Mouse (Mus musculus) lung, postnatal 0 days (tissue): ENCODE data around the gene Pxmp4. TPM values are rescaled to one million over a fixed set of nuclear protein-coding genes. Genes with fewer than 3 reads are reported as not detected.
A peak's percentile ranks its signal among the peaks of the same experiment; 100 is the strongest.

Experiments
- ATAC-seq: fragments of 200-750 bp; cut with Nextera tagmentation; 2 replicates; pipeline ENCODE4 v1.8.0; 2017; ENCODE audit warnings: moderate library complexity
- DNase-seq: peaks from one replicate; pipeline ENCODE4 v3.0.0-alpha.2; 2016; ENCODE audit warnings: low spot score
- H3K27ac ChIP-seq: fragments of 300-500 bp; sonication (generic); 2 replicates; pipeline ENCODE4 v1.5.1; 2014; ENCODE audit warnings: antibody characterized with exemption, mild to moderate bottlenecking, low read length, mixed read lengths
- H3K27me3 ChIP-seq: fragments of 300-500 bp; sonication (generic); replicated peaks from 2 replicates; pipeline ENCODE4 v1.6.1; 2014; ENCODE audit warnings: low read length, mixed read lengths; ENCODE audit not compliant: insufficient read depth
- H3K36me3 ChIP-seq: fragments of 300-500 bp; sonication (generic); 2 replicates; pipeline ENCODE4 v1.6.1; 2014; ENCODE audit warnings: low read length, mixed read lengths; ENCODE audit not compliant: insufficient read depth
- H3K4me1 ChIP-seq: fragments of 300-500 bp; sonication (generic); 2 replicates; pipeline ENCODE4 v1.6.1; 2014; ENCODE audit warnings: antibody characterized with exemption, low read depth, low read length, mixed read lengths; ENCODE audit not compliant: insufficient read depth
- H3K4me2 ChIP-seq: fragments of 300-500 bp; sonication (generic); replicated peaks from 2 replicates; pipeline ENCODE4 v1.6.1; 2014; ENCODE audit warnings: low read depth, mild to moderate bottlenecking, low read length, moderate library complexity, mixed read lengths
- H3K4me3 ChIP-seq: fragments of 300-500 bp; sonication (generic); 2 replicates; pipeline ENCODE4 v1.5.1; 2014; ENCODE audit warnings: low read depth, low read length
- H3K9ac ChIP-seq: fragments of 300-500 bp; sonication (generic); replicated peaks from 2 replicates; pipeline ENCODE4 v1.6.1; 2014; ENCODE audit warnings: low read depth, mild to moderate bottlenecking
- H3K9me3 ChIP-seq: fragments of 300-500 bp; sonication (generic); 2 replicates; pipeline ENCODE4 v1.6.1; 2016; ENCODE audit warnings: low read length, mixed read lengths
- CTCF ChIP-seq: IDR thresholded peaks from 2 replicates; pipeline ENCODE4 v1.5.1; 2016; ENCODE audit warnings: antibody characterized with exemption, mild to moderate bottlenecking
- EP300 ChIP-seq: IDR thresholded peaks from 2 replicates; pipeline ENCODE4 v1.6.1; 2016; ENCODE audit warnings: antibody characterized with exemption, mild to moderate bottlenecking, control low read depth
- WGBS: fragments of 180-500 bp; shearing (Covaris S2); extraction: QIAGEN DNeasy Blood & Tissue Kit; methylation state at CpG from one replicate; pipeline ENCODE4 v1.1.7; 2014; 5-methylcytosine and 5-hydroxymethylcytosine counted together
- polyA plus RNA-seq: library from polyadenylated mRNA; unstranded; fragments of >200 nt; fragmentation: Nextera tagmentation; extraction: Ambion mirVana; gene quantifications from 2 replicates; pipeline ENCODE4 v1.2.1, GENCODE M21; 2015

Pxmp4 gene
- polyA plus RNA-seq, 1 experiment from 2014 or later: 29.0 TPM

DNA sequence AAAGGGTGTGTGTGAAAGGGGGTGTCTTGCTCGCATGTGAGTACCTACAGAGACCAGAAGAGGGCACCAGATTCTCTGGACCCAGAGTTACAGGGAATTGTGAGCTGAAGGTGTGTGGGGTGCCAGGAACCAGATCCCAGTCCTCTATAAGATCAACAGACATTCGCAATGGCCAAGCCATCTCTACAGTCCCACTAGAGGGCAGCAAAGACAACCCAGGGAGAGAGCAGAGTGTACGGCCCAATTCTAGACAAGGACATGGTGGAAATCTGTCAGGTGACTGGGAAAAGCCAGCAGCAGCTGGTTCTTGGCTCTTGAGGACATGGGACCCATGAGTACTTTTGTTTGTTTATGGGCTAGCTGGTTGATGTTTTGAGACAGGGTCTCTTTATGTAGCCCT is 10.5 kb downstream of the Pxmp4 start:
- H3K4me2 ChIP-seq: no peak overlapping the region
- DNase-seq (peak; percentile 58), ATAC-seq (peak; percentile 55)
- TF ChIP-seq CTCF (peak; percentile 78), EP300 (no peak)
- no peak overlapping the region for H3K9ac ChIP-seq
- H3K27ac ChIP-seq: no peak overlapping the region
- H3K4me3 ChIP-seq: no peak overlapping the region
- H3K27me3 ChIP-seq: no peaks in the 10 kb centered on the region
- H3K4me1 ChIP-seq: no peaks in the 10 kb centered on the region
- no peaks in the 10 kb centered on the region for H3K9me3 ChIP-seq
- peaks cover 4% of the 10 kb centered on the region; the same call in 1 of the 2 replicates for H3K36me3 ChIP-seq
- 62% methylated on average over 3 of the region's 3 CpGs for WGBS

DNA sequence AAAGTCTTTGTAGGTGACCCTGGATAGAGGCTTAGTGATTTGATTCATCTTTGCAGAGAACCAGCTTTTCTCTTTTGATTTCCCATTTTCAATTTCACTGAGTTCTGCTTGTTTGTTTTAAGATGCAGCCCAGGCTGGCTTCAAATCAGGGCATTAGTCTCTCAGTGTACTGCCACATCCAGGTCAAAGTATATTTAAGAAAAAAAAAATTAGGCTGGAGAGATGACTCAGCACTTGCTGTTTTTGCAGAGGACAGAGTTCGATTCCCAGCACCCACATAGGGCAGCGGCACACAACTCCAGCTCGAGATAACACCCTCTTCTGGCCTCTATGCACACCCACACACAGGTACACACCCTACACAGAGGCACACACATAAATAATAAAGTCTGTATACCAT is 12.3 kb downstream of the Pxmp4 start:
- 82% methylated on average over 3 of the region's 3 CpGs for WGBS
- ATAC-seq: no peak

DNA sequence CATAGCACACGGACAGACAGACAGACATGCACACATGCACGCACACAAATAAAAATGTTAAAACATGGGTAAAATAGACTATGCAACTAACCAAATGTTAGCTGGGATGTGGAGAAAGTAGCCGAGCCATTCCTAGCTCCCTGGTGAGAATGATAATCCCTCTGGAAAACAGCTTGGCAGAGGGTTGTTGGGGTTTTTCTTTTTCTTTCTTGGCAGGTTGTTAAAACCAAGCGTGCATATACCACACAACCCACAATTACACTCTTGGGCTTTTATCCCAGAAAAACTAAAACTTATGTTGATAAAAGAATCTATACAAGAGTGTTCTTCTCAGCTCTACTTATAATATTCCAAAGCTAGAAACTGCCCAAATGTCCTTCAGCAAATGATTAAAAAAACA is 14.5 kb downstream of the Pxmp4 start:
- no peaks in the 10 kb centered on the region for H3K4me1 ChIP-seq
- 82% methylated on average over 4 of the region's 4 CpGs for WGBS
- H3K9ac ChIP-seq: no peak overlapping the region
- H3K27me3 ChIP-seq: no peaks in the 10 kb centered on the region
- DNase-seq (no peak), ATAC-seq (no peak)
- no peak overlapping the region for H3K4me3 ChIP-seq
- H3K9me3 ChIP-seq: no peaks in the 10 kb centered on the region
- TF ChIP-seq CTCF: no peak
- no peak for TF ChIP-seq EP300
- H3K4me2 ChIP-seq: no peak overlapping the region
- peaks cover 12% of the 10 kb centered on the region; the same call in 1 of the 2 replicates for H3K36me3 ChIP-seq
- no peak overlapping the region for H3K27ac ChIP-seq

More for the DNA sequence above, 12.3 kb downstream of the Pxmp4 start:
- peaks cover 13% of the 10 kb centered on the region; the same call in 1 of the 2 replicates for H3K36me3 ChIP-seq
- H3K4me1 ChIP-seq: no peaks in the 10 kb centered on the region
- H3K27me3 ChIP-seq: no peaks in the 10 kb centered on the region
- H3K4me2 ChIP-seq: no peak overlapping the region
- no peak for DNase-seq
- H3K9me3 ChIP-seq: no peaks in the 10 kb centered on the region
- no peak overlapping the region for H3K4me3 ChIP-seq
- TF ChIP-seq EP300: no peak
- TF ChIP-seq CTCF: no peak
- no peak overlapping the region for H3K27ac ChIP-seq
- no peak overlapping the region for H3K9ac ChIP-seq

DNA sequence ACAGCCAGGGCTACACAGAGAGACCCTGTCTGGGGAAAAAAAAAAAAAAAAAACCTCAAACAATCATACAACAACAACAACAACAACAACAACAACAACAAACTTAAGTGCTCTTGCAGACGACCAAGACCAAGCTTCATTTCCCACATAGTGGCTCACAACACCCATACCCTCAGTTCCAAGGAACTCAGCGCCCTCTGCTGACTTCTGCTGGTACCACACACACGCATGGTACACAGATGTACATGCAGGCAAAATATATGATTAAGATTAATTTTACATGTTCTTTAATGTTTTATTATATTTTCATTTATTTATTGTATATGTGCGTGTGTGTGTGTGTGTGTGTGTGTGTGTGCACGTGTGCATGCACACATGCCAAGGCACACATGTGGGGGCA is 17.1 kb downstream of the Pxmp4 start:
- H3K9me3 ChIP-seq: no peaks in the 10 kb centered on the region
- H3K9ac ChIP-seq: no peak overlapping the region
- H3K4me2 ChIP-seq: no peak overlapping the region
- H3K27ac ChIP-seq: no peak overlapping the region
- DNase-seq (peak; percentile 31), ATAC-seq (no peak)
- no peaks in the 10 kb centered on the region for H3K27me3 ChIP-seq
- H3K36me3 ChIP-seq: peaks cover 9% of the 10 kb centered on the region; the same call in 1 of the 2 replicates
- WGBS: 72% methylated on average over 5 of the region's 5 CpGs
- H3K4me1 ChIP-seq: no peaks in the 10 kb centered on the region
- TF ChIP-seq CTCF: peak; percentile 71
- TF ChIP-seq EP300: no peak
- no peak overlapping the region for H3K4me3 ChIP-seq

DNA sequence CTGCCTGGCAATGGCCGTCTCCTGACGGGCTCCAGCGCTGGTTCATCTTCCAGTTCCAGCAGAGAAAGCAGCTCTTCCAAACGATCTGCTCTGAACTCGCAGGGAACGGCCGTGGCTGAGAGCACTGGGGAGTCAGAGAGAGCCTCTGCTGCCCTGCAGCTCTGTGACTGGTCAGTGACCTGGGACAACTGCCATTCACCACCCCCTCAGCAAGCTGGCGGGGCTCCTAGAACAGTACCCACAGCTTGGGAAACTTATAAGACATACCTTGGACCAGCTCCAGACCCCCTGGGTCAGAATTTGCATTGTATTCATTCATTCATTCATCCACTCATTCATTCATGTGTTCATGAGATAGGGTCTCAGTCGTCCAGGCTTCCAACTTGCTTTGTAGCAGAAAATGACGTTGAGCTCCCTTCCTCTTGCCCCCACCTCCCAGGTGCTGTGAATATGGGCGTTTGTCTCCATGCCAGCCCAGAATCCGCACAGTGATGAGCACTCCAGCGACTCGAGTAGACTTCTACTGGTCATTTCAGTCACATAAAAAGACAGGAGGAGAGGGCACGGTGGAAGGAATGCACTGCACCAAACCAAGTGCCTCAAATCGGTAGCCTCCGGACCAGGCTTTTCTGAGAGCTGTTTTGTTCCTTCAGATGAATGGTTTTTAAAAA is 18.4 kb downstream of the Pxmp4 start:
- TF ChIP-seq EP300 (no peak), CTCF (no peak)
- no peak for DNase-seq
- WGBS: 49% methylated on average over 17 of the region's 17 CpGs

DNA sequence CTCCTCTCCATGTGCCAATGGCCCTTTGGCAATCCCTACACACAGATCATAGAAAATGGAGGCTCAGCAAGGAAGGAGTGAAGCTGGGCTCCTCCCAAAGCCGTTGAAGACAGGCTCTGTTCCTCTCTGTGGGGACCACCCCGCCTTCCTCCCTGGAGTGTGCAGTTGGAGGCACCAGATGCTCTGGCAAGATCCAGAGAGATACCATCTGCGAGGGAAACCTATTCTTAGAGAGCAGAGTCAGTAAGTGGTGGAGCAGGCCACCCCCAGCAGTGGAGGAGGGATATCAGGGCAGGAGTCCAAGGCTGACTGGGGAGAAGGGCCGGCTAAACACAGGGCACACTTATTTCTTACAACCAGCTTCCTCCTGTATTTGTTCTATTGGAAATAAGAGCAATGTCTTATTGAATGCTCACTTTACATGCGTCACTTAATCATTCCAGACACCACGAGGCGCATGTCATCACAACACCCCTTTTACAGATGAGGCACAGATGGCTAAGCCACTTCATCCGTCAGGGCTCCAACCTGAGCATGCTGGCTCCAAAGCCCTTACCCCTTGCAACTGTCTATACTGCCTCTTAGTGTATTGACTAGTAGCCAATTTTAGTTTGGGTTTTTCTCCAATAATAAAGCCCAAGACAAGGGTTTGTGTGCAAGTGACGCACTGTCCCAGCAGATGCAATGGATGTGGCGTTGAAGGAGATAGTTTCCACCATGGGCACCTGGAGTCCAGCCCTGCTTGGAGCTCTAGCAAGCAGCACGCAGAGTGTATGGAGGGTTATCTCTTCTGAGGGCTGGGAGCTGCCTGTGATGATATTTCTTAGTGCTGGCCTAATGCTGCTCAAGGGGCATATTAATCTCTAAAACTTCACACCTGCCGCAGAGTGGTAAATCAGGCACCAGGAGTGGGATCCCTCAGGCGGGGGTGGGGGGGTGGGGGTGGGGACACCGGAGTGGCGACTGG is 19.3 kb downstream of the Pxmp4 start:
- WGBS: 50% methylated on average over 15 of the region's 15 CpGs
- H3K4me1 ChIP-seq: no peaks in the 10 kb centered on the region
- ATAC-seq: peak; percentile 64

More for the DNA sequence above, 18.4 kb downstream of the Pxmp4 start:
- Histone ChIP-seq H3K27me3 (no peaks in the 10 kb centered on the region), H3K36me3 (peaks cover 9% of the 10 kb centered on the region; the same call in 1 of the 2 replicates), H3K4me2 (no peak overlapping the region), H3K4me3 (no peak overlapping the region), H3K9ac (no peak overlapping the region), H3K4me1 (no peaks in the 10 kb centered on the region), H3K9me3 (no peaks in the 10 kb centered on the region), H3K27ac (no peak overlapping the region)
- no peak for ATAC-seq

More for the DNA sequence above, 19.3 kb downstream of the Pxmp4 start:
- Histone ChIP-seq H3K36me3 (peaks cover 9% of the 10 kb centered on the region; the same call in 1 of the 2 replicates), H3K9me3 (no peaks in the 10 kb centered on the region), H3K4me3 (no peak overlapping the region), H3K9ac (no peak overlapping the region), H3K4me2 (no peak overlapping the region), H3K27ac (no peak overlapping the region), H3K27me3 (no peaks in the 10 kb centered on the region)
- TF ChIP-seq CTCF: no peak
- TF ChIP-seq EP300: no peak
- DNase-seq: peak; percentile 61
